ENCODE assay signal across 12 mouse cellular contexts in genomic region chr4:135645022-135645637, GRCm38 (mm10). TPM values are rescaled to one million over a fixed set of nuclear protein-coding genes. Genes with fewer than 3 reads are reported as not detected.
DNase-seq lines count a peak whose midpoint lies in the region; ATAC-seq and TF ChIP-seq lines count a peak whose summit lies in the region.
"Had no signal": no experiment of that assay in that cellular context is flagged by ENCODE, and none has a peak within 500 bp of the region (broad histone marks: within the 10 kb centered on the region; RNA-seq: fewer than 3 reads in every experiment).

No protein-coding gene starts in this region.

- no peaks in the 10 kb centered on the region for H3K36me3 ChIP-seq in heart, embryonic 10.5 days
- no peaks in the 10 kb centered on the region for H3K36me3 ChIP-seq in kidney, postnatal 0 days (ENCODE audit: insufficient read depth, low read length)
- no peaks in the 10 kb centered on the region for H3K36me3 ChIP-seq in intestine, postnatal 0 days (ENCODE audit: control insufficient read depth, insufficient read depth)
- H3K36me3 ChIP-seq in myocyte (ENCODE audit: control insufficient read depth, insufficient read depth) = no peaks in the 10 kb centered on the region

- TF ChIP-seq CTCF in kidney, postnatal 0 days (IDR thresholded peaks at IDR 0.05; ENCODE audit: low read depth) = no peak
- TF ChIP-seq CTCF in intestine, postnatal 0 days (IDR thresholded peaks at IDR 0.05; ENCODE audit: low read depth) = no peak

- no peak overlapping the region for H3ac ChIP-seq in myocyte (ENCODE audit: control insufficient read depth, insufficient read length)

- H3K27me3 ChIP-seq in heart, embryonic 10.5 days (ENCODE audit: insufficient read depth, poor library complexity, severe bottlenecking) = peaks cover 11% of the 10 kb centered on the region; the same call in 1 of the 2 replicates
- no peaks in the 10 kb centered on the region for H3K27me3 ChIP-seq in kidney, postnatal 0 days (ENCODE audit: insufficient read depth, low read length)
- no peaks in the 10 kb centered on the region for H3K27me3 ChIP-seq in intestine, postnatal 0 days (replicated peaks; ENCODE audit: control insufficient read depth, insufficient read depth, low read length)
- H3K27me3 ChIP-seq in myocyte (ENCODE audit: control insufficient read depth, insufficient read depth, insufficient read length) = no peaks in the 10 kb centered on the region

- 0 out of 2 replicates have a peak overlapping the region, but pooled peaks have one; percentile 13 for H3K4me3 ChIP-seq in heart, embryonic 10.5 days
- no peak overlapping the region for H3K4me3 ChIP-seq in kidney, postnatal 0 days (replicated peaks; ENCODE audit: low read depth, low read length)
- no peak overlapping the region for H3K4me3 ChIP-seq in intestine, postnatal 0 days (ENCODE audit: low read depth, low read length)
- no peak overlapping the region for H3K4me3 ChIP-seq in myocyte
- H3K4me3 ChIP-seq: layer of hippocampus, adult 2 months had no signal

- H3K27ac ChIP-seq in heart, embryonic 10.5 days = peak overlapping the region; percentile 83
- H3K27ac ChIP-seq in kidney, postnatal 0 days = peak overlapping the region; percentile 31; the same call in 1 of the 2 replicates
- no peak overlapping the region for H3K27ac ChIP-seq in intestine, postnatal 0 days (ENCODE audit: low read depth, low read length)
- H3K27ac ChIP-seq: layer of hippocampus, adult 2 months had no signal

- H3K9ac ChIP-seq in kidney, postnatal 0 days (ENCODE audit: low read depth, low read length) = no peak overlapping the region
- no peak overlapping the region for H3K9ac ChIP-seq in intestine, postnatal 0 days (ENCODE audit: low read depth, low read length)

- ATAC-seq in kidney, postnatal 0 days (replicated peaks; ENCODE audit: low FRiP score, low read depth) = no peak
- ATAC-seq in intestine, postnatal 0 days = peak; percentile 63; the same call in 1 of the 2 replicates

- no peak overlapping the region for H3K4me2 ChIP-seq in kidney, postnatal 0 days (ENCODE audit: low read length)
- H3K4me2 ChIP-seq in intestine, postnatal 0 days (replicated peaks; ENCODE audit: low read depth) = peak overlapping the region; percentile 18; the same call in 1 of the 2 replicates
- H3K4me2 ChIP-seq in myocyte (ENCODE audit: low read depth) = peak overlapping the region; percentile 58

- no peaks in the 10 kb centered on the region for H3K79me2 ChIP-seq in myocyte (ENCODE audit: control insufficient read depth, insufficient read depth)

- H3K4me1 ChIP-seq in heart, embryonic 10.5 days = peaks cover 36% of the 10 kb centered on the region
- no peaks in the 10 kb centered on the region for H3K4me1 ChIP-seq in kidney, postnatal 0 days (replicated peaks; ENCODE audit: insufficient read depth, low read length)
- H3K4me1 ChIP-seq in intestine, postnatal 0 days (replicated peaks; ENCODE audit: control insufficient read depth, insufficient read depth, low read length) = peaks cover 5% of the 10 kb centered on the region; the same call in 1 of the 2 replicates

- no peaks in the 10 kb centered on the region for H3K9me3 ChIP-seq in heart, embryonic 10.5 days
- H3K9me3 ChIP-seq in kidney, postnatal 0 days (replicated peaks; ENCODE audit: low read length) = no peaks in the 10 kb centered on the region
- no peaks in the 10 kb centered on the region for H3K9me3 ChIP-seq in intestine, postnatal 0 days (ENCODE audit: control insufficient read depth)

- TF ChIP-seq POLR2A in myocyte (IDR thresholded peaks at IDR 0.05; ENCODE audit: insufficient read length, low read depth) = no peak

- WGBS in heart, embryonic 10.5 days = 22% methylated on average over 12 of the region's 12 CpGs
- WGBS in kidney, postnatal 0 days = 26% methylated on average over 12 of the region's 12 CpGs
- 28% methylated on average over 12 of the region's 12 CpGs for WGBS in intestine, postnatal 0 days

- DNase-seq in heart, embryonic 10.5 days (ENCODE audit: low spot score) = peak; percentile 96
- DNase-seq in heart, adult 8-10 months (ENCODE audit: low spot score) = no peak
- peak; percentile 54 for DNase-seq in kidney, postnatal 0 days (ENCODE audit: low spot score)
- DNase-seq in kidney, postnatal 36 days = no peak
- no peak for DNase-seq in layer of hippocampus, postnatal 36 days
- no peak for DNase-seq in right cerebral cortex, postnatal 25 days
- DNase-seq: cerebellum, adult 8-10 months; left cerebral cortex, postnatal 4 days; thymus, postnatal 25 days had no signal

TF ChIP-seq in myocyte, 11 proteins besides CTCF, POLR2A, EP300 and RAD21:
- TF ChIP-seq MYOD1 (IDR thresholded peaks at IDR 0.05; ENCODE audit: control insufficient read depth in 1 of 3, insufficient read length in 2 of 3, low read depth in 2 of 3) = peak in 1 of 3 experiments; percentile 31
- TF ChIP-seq USF1 (IDR thresholded peaks at IDR 0.05; ENCODE audit: low read depth) = no peak
TF ChIP-seq in myocyte: peak in this region for 1.

RNA-seq across cellular contexts. Expression of gene Ifnlr1, which starts 41.0 kb away (rescaled TPM):
- polyA plus RNA-seq in heart, embryonic 10.5 days (2016; fragmentation: Nextera tagmentation; extraction: Ambion mirVana) = 0.18 and 0.28 TPM in 2 replicates
- total RNA-seq in heart, adult 8-10 months (2022) = 1 to 10 TPM; 2.0 to 3.3 (median 2.6) TPM
- 0.83 and 1.3 TPM in 2 replicates for polyA plus RNA-seq in kidney, postnatal 0 days (2015; fragmentation: Nextera tagmentation; extraction: Ambion mirVana)
- 5.5 and 5.9 TPM in 2 replicates for polyA plus RNA-seq in intestine, postnatal 0 days (2015; fragmentation: Nextera tagmentation; extraction: Ambion mirVana)
- polyA plus RNA-seq in myocyte (2012; fragmentation: generic; extraction: Trizol) = not detected
- under 1 TPM; 0.08 to 0.10 TPM for total RNA-seq in layer of hippocampus, postnatal 36 days (2021)

Comparison
In these comparisons a context has a peak if more than half of its experiments do, and no peak if none do; other contexts are left out.
1. DNase-seq: peak in heart, embryonic 10.5 days (single experiment) and kidney, postnatal 0 days (single experiment); none in heart, adult 8-10 months (single experiment), kidney, postnatal 36 days (0 of 2), layer of hippocampus, postnatal 36 days (0 of 2) and right cerebral cortex, postnatal 25 days (single experiment).